Mouse (Mus musculus) monocyte, adult 59 days (primary cell): ENCODE data around the gene Kpnb1. TPM values are rescaled to one million over a fixed set of nuclear protein-coding genes. Genes with fewer than 3 reads are reported as not detected.

Experiments
- total RNA-seq, 2 experiments: library from RNA; stranded (reverse); gene quantifications; one replicate each; pipeline ENCODE4 v1.2.4; 2023

Gene Kpnb1
- 10 to 100 TPM; 89.2 to 95.8 TPM for total RNA-seq

GRCm38 (mm10) chr11:97187764-97188642 is at the start of gene Kpnb1:
Gene Kpnb1, minus strand, starts transcription at chr11:97187881.

GRCm38 (mm10) chr11:97151343-97151801 is 36.3 kb downstream of the Kpnb1 start, which contains the start of gene Tbkbp1:
Gene Tbkbp1, minus strand, starts transcription at chr11:97151495.

GRCm38 (mm10) chr11:97114671-97115601 is 72.7 kb downstream of the Kpnb1 start, which contains the start of gene Tbx21:
Gene Tbx21, minus strand, starts transcription at chr11:97115331.

Other genes starting within 250 kb of the Kpnb1 start
- gene Pnpo, start 243.9 kb downstream of the Kpnb1 start, total RNA-seq, result 10 to 100 TPM; 23.0 to 23.8 TPM
- 10 to 100 TPM; 35.9 to 41.8 TPM for gene Sp2, start 204.9 kb downstream of the Kpnb1 start, total RNA-seq
- not detected for gene Sp6, start 174.5 kb downstream of the Kpnb1 start, total RNA-seq
- 1 to 10 TPM in 1 of 2 experiments, under 1 TPM in 1; 0.67 to 1.5 TPM for gene Scrn2, start 157.9 kb downstream of the Kpnb1 start, total RNA-seq
- not detected for gene Lrrc46, start 146.5 kb downstream of the Kpnb1 start, total RNA-seq
- gene Mrpl10, start 146.3 kb downstream of the Kpnb1 start, total RNA-seq, result 10 to 100 TPM; 38.5 to 41.1 TPM
- 10 to 100 TPM; 12.7 to 17.6 TPM for gene Osbpl7, start 137.3 kb downstream of the Kpnb1 start, total RNA-seq
- under 1 TPM in 1 of 2 experiments, not detected in 1; 0.21 TPM for gene Tbx21, start 72.5 kb downstream of the Kpnb1 start, total RNA-seq
- gene Tbkbp1, start 36.4 kb downstream of the Kpnb1 start, total RNA-seq, result 10 to 100 TPM; 46.7 to 50.4 TPM
- gene Npepps, start 92.8 kb upstream of the Kpnb1 start, total RNA-seq, result 10 to 100 TPM; 59.1 to 59.2 TPM
- gene Mrpl45, start 127.8 kb upstream of the Kpnb1 start, total RNA-seq, result 10 to 100 TPM; 10.5 to 11.5 TPM
- not detected for gene Gpr179, start 164.2 kb upstream of the Kpnb1 start, total RNA-seq
- gene Socs7, start 174.7 kb upstream of the Kpnb1 start, total RNA-seq, result 10 to 100 TPM; 17.2 to 21.1 TPM
- gene Arhgap23, start 227.7 kb upstream of the Kpnb1 start, total RNA-seq, result 10 to 100 TPM; 30.8 to 35.8 TPM